Mouse (Mus musculus) forebrain, embryonic 13.5 days (tissue): ENCODE data around the gene Tbck. TPM values are rescaled to one million over a fixed set of nuclear protein-coding genes. Genes with fewer than 3 reads are reported as not detected.

ENCODE experiments used
- ATAC-seq: fragments of 200-750 bp; cut with Nextera tagmentation; 2 replicates; pipeline ENCODE4 v1.8.0; 2017
- H3K27ac ChIP-seq: fragments of 300-500 bp; sonication (generic); 2 replicates; pipeline ENCODE4 v1.5.1; 2015; ENCODE audit warnings: inconsistent platforms, mild to moderate bottlenecking, moderate library complexity
- H3K27me3 ChIP-seq: fragments of 300-500 bp; sonication (generic); 2 replicates; pipeline ENCODE4 v1.6.1; 2015; ENCODE audit warnings: mild to moderate bottlenecking, inconsistent platforms
- H3K36me3 ChIP-seq: fragments of 300-500 bp; sonication (generic); 2 replicates; pipeline ENCODE4 v1.6.1; 2015; ENCODE audit warnings: mild to moderate bottlenecking, inconsistent platforms; ENCODE audit not compliant: poor library complexity, severe bottlenecking
- H3K4me1 ChIP-seq: fragments of 300-500 bp; sonication (generic); 2 replicates; pipeline ENCODE4 v1.6.1; 2015; ENCODE audit warnings: inconsistent platforms
- H3K4me2 ChIP-seq: fragments of 300-500 bp; sonication (generic); 2 replicates; pipeline ENCODE4 v1.6.1; 2015; ENCODE audit warnings: inconsistent platforms, mild to moderate bottlenecking, moderate library complexity
- H3K4me3 ChIP-seq: fragments of 300-500 bp; sonication (generic); 2 replicates; pipeline ENCODE4 v1.5.1; 2015; ENCODE audit warnings: mild to moderate bottlenecking, inconsistent platforms
- H3K9ac ChIP-seq: fragments of 300-500 bp; sonication (generic); 2 replicates; pipeline ENCODE4 v1.6.1; 2015; ENCODE audit warnings: mild to moderate bottlenecking, inconsistent platforms
- H3K9me3 ChIP-seq: fragments of 300-500 bp; sonication (generic); replicated peaks from 2 replicates; pipeline ENCODE4 v1.6.1; 2016; ENCODE audit warnings: inconsistent platforms
- WGBS: fragments of 180-500 bp; shearing (Covaris S2); methylation state at CpG from one replicate; pipeline ENCODE4 v1.1.7; 2015; 5-methylcytosine and 5-hydroxymethylcytosine counted together
- polyA plus RNA-seq: library from polyadenylated mRNA; unstranded; fragments of >200 nt; fragmentation: Nextera tagmentation; extraction: Ambion mirVana; gene quantifications from 2 replicates; pipeline ENCODE4 v1.2.1, GENCODE M21; 2015

Tbck gene
- polyA plus RNA-seq: 32.2 and 33.0 TPM in 2 replicates

DNA sequence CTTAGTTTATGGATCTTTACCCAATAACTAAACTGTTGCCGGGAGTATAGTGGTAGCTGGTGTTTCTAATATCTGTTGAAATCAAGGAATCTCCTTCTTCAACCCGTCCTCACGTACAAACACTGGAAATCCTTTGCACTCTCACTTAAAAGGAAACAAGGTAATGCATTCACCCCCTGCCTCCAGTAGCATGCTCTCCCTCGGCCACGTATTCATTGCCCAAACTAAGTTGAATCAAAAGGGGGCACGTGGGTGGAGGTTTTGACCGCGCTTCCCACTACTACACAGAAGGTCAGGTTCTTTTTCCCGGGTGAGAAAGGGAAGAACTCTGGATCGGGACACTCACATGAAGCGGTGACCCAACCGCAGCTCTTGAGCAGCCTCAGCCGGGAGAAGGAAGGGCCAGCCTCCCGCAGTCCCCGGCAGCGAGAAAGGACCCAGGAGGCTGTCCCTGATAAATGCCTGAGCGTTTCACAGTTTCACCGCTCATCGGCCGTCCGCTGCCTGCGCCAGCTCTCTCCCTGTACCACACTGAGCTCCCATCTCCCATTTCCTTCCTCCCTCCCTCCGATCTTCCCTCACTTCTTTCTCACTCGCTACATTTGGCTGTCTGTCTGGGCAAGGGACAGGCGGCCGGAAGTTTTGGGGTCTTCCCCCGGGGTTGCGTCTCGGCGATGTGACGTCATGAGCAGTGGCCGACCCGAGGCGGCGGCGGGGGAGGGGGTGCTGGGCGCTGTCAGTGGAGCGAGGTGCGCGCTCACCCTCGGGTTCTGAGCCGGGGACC, at the start of gene Tbck:
TSS of gene Tbck (plus strand) at position 698 of the 784 bp plus-strand sequence.
- peak within 1 kb of the TSS; percentile 79 for H3K4me2 ChIP-seq
- H3K36me3 ChIP-seq: peaks cover 8% of the 10 kb centered on the region; the same call in 1 of the 2 replicates
- peak within 1 kb of the TSS; percentile 83 for H3K4me3 ChIP-seq
- WGBS: under 1% methylated on average over 42 of the region's 42 CpGs
- ATAC-seq: peak; percentile 98
- peak within 1 kb of the TSS; percentile 88 for H3K9ac ChIP-seq
- no peaks in the 10 kb centered on the region for H3K27me3 ChIP-seq
- H3K9me3 ChIP-seq: no peaks in the 10 kb centered on the region
- H3K4me1 ChIP-seq: peaks cover 19% of the 10 kb centered on the region
- H3K27ac ChIP-seq: peak within 1 kb of the TSS; percentile 76

DNA sequence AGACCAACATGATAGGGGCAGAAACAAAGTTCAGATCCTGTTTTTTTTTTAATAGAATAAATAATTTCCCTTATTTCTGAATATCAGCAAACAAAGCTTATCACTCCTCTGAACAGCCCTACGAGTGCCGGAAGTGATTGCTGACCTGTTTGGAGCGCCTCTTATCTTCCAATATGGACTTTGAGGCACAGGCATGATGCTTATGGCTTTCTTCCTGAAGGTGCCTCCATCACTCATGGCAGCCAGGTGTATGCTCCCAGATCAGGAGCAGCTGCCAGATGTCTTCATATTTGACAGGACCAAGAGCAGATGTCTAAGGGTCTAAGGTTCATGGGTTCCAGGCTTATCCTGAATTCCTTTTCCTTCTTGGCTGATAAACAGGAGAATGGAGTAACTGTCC, 46.9 kb upstream of the Tbck start:
- no peak for ATAC-seq
- Histone ChIP-seq H3K36me3 (no peaks in the 10 kb centered on the region), H3K9me3 (no peaks in the 10 kb centered on the region), H3K27ac (no peak overlapping the region), H3K9ac (no peak overlapping the region), H3K4me2 (no peak overlapping the region), H3K4me3 (no peak overlapping the region), H3K27me3 (no peaks in the 10 kb centered on the region), H3K4me1 (no peaks in the 10 kb centered on the region)
- WGBS: 92% methylated on average over 3 of the region's 3 CpGs

DNA sequence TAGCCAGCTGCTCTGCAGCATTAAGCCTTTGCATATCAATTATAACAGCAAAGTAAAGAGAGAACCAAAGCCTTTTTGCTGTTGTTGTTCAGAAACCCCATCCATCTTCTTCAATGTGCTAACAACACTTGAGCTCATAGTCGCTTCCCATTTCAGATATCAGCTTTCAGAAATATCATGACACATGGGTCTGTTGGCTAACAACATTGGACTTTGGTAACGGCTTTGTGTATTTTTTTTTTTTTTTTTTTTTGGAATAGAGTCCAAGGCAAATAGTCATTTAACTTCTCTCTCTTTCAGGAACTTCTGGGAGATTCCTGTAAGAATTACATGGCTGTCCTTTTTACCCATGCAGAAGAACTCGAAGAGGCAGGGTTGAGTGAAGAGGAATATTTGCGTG, 39.9 kb upstream of the Tbck start:
- no peak overlapping the region for H3K4me3 ChIP-seq
- H3K9me3 ChIP-seq: no peaks in the 10 kb centered on the region
- no peaks in the 10 kb centered on the region for H3K36me3 ChIP-seq
- H3K27ac ChIP-seq: no peak overlapping the region
- 87% methylated on average over 4 of the region's 4 CpGs for WGBS
- no peak overlapping the region for H3K4me2 ChIP-seq
- H3K9ac ChIP-seq: no peak overlapping the region
- H3K27me3 ChIP-seq: no peaks in the 10 kb centered on the region
- ATAC-seq: no peak
- H3K4me1 ChIP-seq: no peaks in the 10 kb centered on the region

DNA sequence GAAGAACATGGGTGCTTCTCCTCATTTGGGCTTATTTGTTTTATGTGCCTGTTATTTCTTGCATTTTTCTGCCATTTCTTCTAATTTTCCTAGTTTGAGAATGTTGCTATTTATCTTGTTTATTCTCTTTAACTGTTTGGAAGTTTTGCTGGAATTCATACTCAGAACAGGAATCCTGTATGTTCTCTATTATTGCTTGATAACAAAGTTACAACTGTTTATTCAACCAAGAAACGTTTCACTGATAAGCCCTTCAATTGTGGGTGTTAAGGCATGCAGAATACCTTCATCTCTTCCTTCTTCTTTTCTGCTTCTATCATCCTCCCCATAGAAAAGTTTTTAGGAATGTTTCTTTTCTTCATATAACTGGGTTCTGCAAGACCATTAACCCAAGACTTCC, 37.1 kb upstream of the Tbck start:
- no peak overlapping the region for H3K27ac ChIP-seq
- 53% methylated on average over 1 of the region's 1 CpGs for WGBS
- H3K9me3 ChIP-seq: no peaks in the 10 kb centered on the region
- no peak overlapping the region for H3K4me3 ChIP-seq
- ATAC-seq: no peak
- no peaks in the 10 kb centered on the region for H3K4me1 ChIP-seq
- no peak overlapping the region for H3K9ac ChIP-seq
- no peak overlapping the region for H3K4me2 ChIP-seq
- no peaks in the 10 kb centered on the region for H3K27me3 ChIP-seq
- no peaks in the 10 kb centered on the region for H3K36me3 ChIP-seq

DNA sequence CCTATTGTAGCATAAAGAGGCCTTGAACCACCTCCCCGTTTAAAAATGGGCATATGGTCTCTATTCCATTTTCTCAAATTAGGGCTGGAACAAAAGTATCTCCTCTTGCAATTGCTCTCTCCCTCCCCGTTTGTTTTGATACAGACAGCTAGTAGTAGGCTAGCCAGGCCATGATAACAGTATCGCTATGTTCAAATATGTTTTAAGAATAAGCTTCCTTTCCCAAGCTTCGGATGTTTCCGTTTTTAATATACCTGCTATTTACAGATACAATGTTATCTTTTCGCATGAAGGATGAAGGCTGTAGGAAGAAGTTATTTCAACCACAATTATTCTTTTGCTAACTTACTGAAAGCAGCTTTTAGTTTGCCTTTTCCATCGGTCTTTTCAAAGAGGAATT, 34.6 kb upstream of the Tbck start:
- Histone ChIP-seq H3K27me3 (no peaks in the 10 kb centered on the region), H3K4me3 (no peak overlapping the region), H3K27ac (no peak overlapping the region), H3K4me2 (no peak overlapping the region), H3K4me1 (no peaks in the 10 kb centered on the region), H3K9me3 (no peaks in the 10 kb centered on the region), H3K9ac (no peak overlapping the region), H3K36me3 (no peaks in the 10 kb centered on the region)
- 93% methylated on average over 7 of the region's 7 CpGs for WGBS
- no peak for ATAC-seq

DNA sequence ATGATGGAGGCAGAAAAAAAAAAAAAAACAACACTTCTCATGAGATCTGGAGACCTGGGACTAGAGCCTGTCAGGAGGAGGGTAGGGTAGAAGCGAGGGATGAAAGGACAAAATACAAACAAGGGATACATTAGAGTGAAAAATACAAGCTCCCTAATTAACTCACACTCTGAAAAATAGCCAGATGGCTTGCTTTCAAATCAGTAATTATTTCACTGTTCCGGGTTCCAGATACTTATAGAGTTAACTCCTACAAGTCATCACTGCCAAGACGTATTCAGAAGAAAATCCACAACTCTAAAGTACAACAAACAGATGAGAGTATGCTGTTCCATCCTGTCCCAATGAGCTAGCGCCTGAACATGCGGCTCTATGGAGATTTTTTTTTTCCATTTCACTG, 33.8 kb upstream of the Tbck start:
- H3K4me1 ChIP-seq: no peaks in the 10 kb centered on the region
- peak; percentile 62 for ATAC-seq
- no peak overlapping the region for H3K4me2 ChIP-seq
- no peak overlapping the region for H3K27ac ChIP-seq
- WGBS: 73% methylated on average over 5 of the region's 5 CpGs
- no peaks in the 10 kb centered on the region for H3K27me3 ChIP-seq
- no peaks in the 10 kb centered on the region for H3K9me3 ChIP-seq
- no peak overlapping the region for H3K9ac ChIP-seq
- H3K36me3 ChIP-seq: no peaks in the 10 kb centered on the region
- H3K4me3 ChIP-seq: no peak overlapping the region

DNA sequence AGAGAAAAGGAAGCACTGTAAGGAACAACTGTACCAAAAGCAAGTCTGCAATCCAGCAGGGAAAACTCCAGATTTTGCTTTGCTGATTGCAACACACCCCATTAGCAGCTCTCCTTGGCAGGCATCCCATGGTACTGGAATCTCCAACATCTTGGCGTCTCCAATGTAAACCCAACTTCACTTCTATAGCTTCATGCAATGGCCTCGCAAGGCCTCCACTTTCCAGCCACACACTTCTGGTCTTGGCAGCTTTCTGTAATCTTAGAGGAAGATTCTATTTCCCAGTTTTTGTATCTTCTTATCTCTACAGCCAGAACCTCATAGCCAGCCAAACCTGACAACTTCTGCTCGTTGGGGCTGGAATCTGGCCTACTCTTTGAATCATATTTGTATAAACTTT, 32.2 kb upstream of the Tbck start:
- H3K9ac ChIP-seq: no peak overlapping the region
- H3K36me3 ChIP-seq: peaks cover 5% of the 10 kb centered on the region; the same call in 1 of the 2 replicates
- H3K4me3 ChIP-seq: no peak overlapping the region
- no peaks in the 10 kb centered on the region for H3K4me1 ChIP-seq
- no peaks in the 10 kb centered on the region for H3K9me3 ChIP-seq
- 89% methylated on average over 3 of the region's 3 CpGs for WGBS
- H3K4me2 ChIP-seq: no peak overlapping the region
- H3K27ac ChIP-seq: no peak overlapping the region
- no peak for ATAC-seq
- H3K27me3 ChIP-seq: no peaks in the 10 kb centered on the region

DNA sequence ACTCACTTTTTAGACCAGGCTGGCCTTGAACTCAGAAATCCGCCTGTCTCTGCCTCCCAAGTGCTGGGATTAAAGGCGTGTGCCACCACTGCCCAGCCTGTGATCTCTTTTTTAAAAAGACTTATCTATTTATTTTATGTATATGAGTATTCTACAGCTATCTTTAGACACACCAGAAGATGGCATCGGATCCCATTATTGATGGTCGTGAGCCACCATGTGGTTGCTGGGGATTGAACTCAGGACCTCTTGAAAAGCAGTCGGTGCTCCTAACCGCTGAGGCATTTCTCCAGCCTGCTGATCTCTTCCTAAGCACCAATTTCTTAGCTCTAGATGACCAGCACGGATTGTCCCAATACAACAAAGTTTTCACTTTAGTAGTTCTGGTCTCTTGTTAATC, 30.0 kb upstream of the Tbck start:
- ATAC-seq: no peak
- no peak overlapping the region for H3K9ac ChIP-seq
- peaks cover 11% of the 10 kb centered on the region for H3K36me3 ChIP-seq
- no peaks in the 10 kb centered on the region for H3K27me3 ChIP-seq
- H3K4me3 ChIP-seq: no peak overlapping the region
- no peak overlapping the region for H3K27ac ChIP-seq
- WGBS: 81% methylated on average over 7 of the region's 7 CpGs
- H3K4me1 ChIP-seq: no peaks in the 10 kb centered on the region
- H3K4me2 ChIP-seq: no peak overlapping the region
- H3K9me3 ChIP-seq: no peaks in the 10 kb centered on the region

DNA sequence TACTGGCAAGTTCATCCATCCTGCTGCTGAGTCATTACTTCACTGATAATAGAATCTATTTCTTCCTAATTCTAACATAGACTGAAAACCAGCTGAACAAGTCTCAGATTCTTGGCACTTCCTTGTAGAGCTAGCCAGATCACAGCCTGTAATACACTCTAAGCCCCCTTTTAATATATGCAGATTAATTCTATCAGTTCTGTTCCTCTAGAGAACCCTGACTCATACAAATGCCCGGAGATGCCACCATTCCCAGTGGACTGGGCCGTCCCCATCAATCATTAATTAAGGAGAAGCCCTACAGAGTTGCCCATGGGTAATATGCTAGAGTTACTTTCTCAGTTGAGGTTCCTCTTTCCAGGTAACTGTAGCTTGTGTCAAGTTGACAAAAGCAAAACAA, 28.0 kb upstream of the Tbck start:
- H3K36me3 ChIP-seq: peaks cover 30% of the 10 kb centered on the region
- no peak overlapping the region for H3K27ac ChIP-seq
- no peaks in the 10 kb centered on the region for H3K27me3 ChIP-seq
- no peak overlapping the region for H3K4me2 ChIP-seq
- no peak overlapping the region for H3K4me3 ChIP-seq
- H3K9ac ChIP-seq: no peak overlapping the region
- ATAC-seq: no peak
- WGBS: 69% methylated on average over 2 of the region's 2 CpGs
- H3K4me1 ChIP-seq: no peaks in the 10 kb centered on the region
- no peaks in the 10 kb centered on the region for H3K9me3 ChIP-seq

DNA sequence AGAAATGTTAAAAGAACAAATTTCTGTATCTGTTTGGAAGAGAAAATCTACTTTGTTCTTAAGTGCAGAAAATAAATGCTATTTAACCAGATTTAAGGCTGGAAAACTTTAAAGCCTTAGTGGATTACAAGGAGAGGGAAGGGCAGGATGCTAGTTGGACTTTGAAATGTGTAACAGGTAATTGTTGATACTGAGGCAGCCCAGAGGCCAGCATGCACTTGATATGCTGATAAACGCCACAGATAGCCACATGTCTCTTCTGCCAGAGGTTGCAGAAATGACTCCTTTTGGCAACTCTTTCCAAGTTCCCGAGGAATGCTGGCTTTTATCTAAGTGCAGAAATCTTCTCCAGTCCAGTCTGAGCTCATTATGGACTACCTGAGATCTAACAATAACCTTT, 6.5 kb upstream of the Tbck start:
- no peak overlapping the region for H3K9ac ChIP-seq
- no peak for ATAC-seq
- H3K27ac ChIP-seq: no peak overlapping the region
- no peaks in the 10 kb centered on the region for H3K9me3 ChIP-seq
- no peak overlapping the region for H3K4me2 ChIP-seq
- peaks cover 1% of the 10 kb centered on the region for H3K4me1 ChIP-seq
- 94% methylated on average over 2 of the region's 2 CpGs for WGBS
- no peaks in the 10 kb centered on the region for H3K27me3 ChIP-seq
- peaks cover 22% of the 10 kb centered on the region for H3K36me3 ChIP-seq
- H3K4me3 ChIP-seq: no peak overlapping the region

DNA sequence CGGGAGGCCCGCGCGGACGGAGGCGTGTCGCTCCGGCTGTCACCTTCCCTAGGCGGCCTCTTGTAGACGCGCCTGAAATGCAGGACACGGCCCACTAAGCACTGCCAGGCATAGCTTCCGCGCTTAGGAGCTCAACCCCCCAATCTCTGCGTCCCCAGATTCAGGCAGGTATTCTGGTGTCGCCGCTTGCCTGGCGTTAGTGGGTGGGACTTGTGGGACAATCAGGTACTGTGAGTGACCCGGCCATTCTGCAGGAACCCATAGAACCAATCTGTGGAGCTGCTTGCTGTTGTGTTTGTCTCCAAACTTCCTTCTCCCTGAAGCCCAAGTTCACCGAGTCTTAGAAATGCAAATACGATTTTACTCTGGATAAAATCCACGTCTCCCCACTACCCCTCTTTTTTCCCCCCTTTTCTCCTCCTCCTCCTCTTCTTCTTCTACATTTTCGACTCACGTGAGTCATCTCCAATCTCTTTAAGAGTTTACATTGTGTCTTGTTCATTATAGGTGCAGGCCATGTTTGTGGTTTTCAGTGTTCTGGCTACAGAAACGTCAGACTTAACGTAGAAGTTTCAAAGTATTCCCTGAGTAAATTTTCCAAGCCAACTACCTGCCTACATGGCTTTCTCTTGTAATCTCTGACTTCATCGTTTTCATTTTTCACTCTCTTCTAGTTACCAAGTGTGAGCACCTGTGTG, 436 bp downstream of the Tbck start, which contains the start of gene Aimp1:
TSS of gene Aimp1 (minus strand) at position 140 of the 698 bp plus-strand sequence.
- ATAC-seq: no peak
- WGBS: 2% methylated on average over 27 of the region's 27 CpGs
- Histone ChIP-seq H3K27me3 (no peaks in the 10 kb centered on the region), H3K4me2 (peak within 1 kb of the TSS; percentile 79), H3K27ac (peak within 1 kb of the TSS; percentile 76), H3K4me3 (peak within 1 kb of the TSS; percentile 83), H3K9ac (peak within 1 kb of the TSS; percentile 88), H3K9me3 (no peaks in the 10 kb centered on the region), H3K36me3 (peaks cover 8% of the 10 kb centered on the region; the same call in 1 of the 2 replicates), H3K4me1 (peaks cover 19% of the 10 kb centered on the region)

DNA sequence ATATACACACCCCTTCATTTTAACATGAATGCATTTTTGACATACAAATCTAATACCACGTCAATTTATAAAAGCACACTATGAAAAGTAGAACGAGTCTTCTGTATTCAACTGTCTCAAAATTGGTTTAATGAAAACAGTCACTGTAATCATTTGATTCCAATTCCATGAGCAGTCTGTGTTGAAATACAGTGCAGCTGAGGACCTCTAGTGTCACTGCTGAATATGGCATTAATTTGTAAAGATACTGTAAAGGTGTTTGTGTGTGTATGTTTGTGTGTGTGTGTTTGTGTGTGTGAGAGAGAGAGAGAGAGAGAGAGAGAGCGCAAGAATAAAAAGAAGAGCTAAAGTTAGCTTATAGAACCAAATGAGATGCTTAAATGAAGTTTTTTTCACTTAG, 17.4 kb downstream of the Tbck start:
- no peaks in the 10 kb centered on the region for H3K9me3 ChIP-seq
- no peaks in the 10 kb centered on the region for H3K4me1 ChIP-seq
- peak; percentile 76 for ATAC-seq
- no peak overlapping the region for H3K4me3 ChIP-seq
- no peak overlapping the region for H3K9ac ChIP-seq
- H3K36me3 ChIP-seq: no peaks in the 10 kb centered on the region
- no peak overlapping the region for H3K27ac ChIP-seq
- H3K4me2 ChIP-seq: no peak overlapping the region
- H3K27me3 ChIP-seq: no peaks in the 10 kb centered on the region
- WGBS: 79% methylated on average over 3 of the region's 3 CpGs
